Mouse (Mus musculus) forebrain, embryonic 15.5 days (tissue): Measurements from ENCODE around the gene Ak4. TPM values are rescaled to one million over a fixed set of nuclear protein-coding genes. Genes with fewer than 3 reads are reported as not detected.
A peak's percentile ranks its signal among the peaks of the same experiment; 100 is the strongest.
"Not testable (repeated sequence)": the region's sequence is repeated elsewhere in the genome, so short reads cannot be mapped to it uniquely, and the experiment has no call there.

ENCODE experiments used
- ATAC-seq: fragments of 200-750 bp; cut with Nextera tagmentation; replicated peaks from 2 replicates; pipeline ENCODE4 v1.8.0; 2017; ENCODE audit warnings: mild to moderate bottlenecking, moderate TSS enrichment, moderate library complexity
- H3K27ac ChIP-seq: fragments of 300-500 bp; sonication (generic); replicated peaks from 2 replicates; pipeline ENCODE4 v1.5.1; 2015; ENCODE audit warnings: mild to moderate bottlenecking, inconsistent platforms
- H3K27me3 ChIP-seq: fragments of 300-500 bp; sonication (generic); 2 replicates; pipeline ENCODE4 v1.6.1; 2015; ENCODE audit warnings: inconsistent platforms
- H3K36me3 ChIP-seq: fragments of 300-500 bp; sonication (generic); 2 replicates; pipeline ENCODE4 v1.6.1; 2015; ENCODE audit warnings: mild to moderate bottlenecking, inconsistent platforms
- H3K4me1 ChIP-seq: fragments of 300-500 bp; sonication (generic); 2 replicates; pipeline ENCODE4 v1.6.1; 2015; ENCODE audit warnings: inconsistent platforms
- H3K4me2 ChIP-seq: fragments of 300-500 bp; sonication (generic); replicated peaks from 2 replicates; pipeline ENCODE4 v1.6.1; 2015; ENCODE audit warnings: mild to moderate bottlenecking, inconsistent platforms
- H3K4me3 ChIP-seq: fragments of 300-500 bp; sonication (generic); 2 replicates; pipeline ENCODE4 v1.5.1; 2015; ENCODE audit warnings: mild to moderate bottlenecking, inconsistent platforms
- H3K9ac ChIP-seq: fragments of 300-500 bp; sonication (generic); replicated peaks from 2 replicates; pipeline ENCODE4 v1.6.1; 2015; ENCODE audit warnings: mild to moderate bottlenecking, inconsistent platforms
- H3K9me3 ChIP-seq: fragments of 300-500 bp; sonication (generic); 2 replicates; pipeline ENCODE4 v1.6.1; 2016; ENCODE audit warnings: inconsistent platforms
- WGBS: fragments of 180-500 bp; shearing (Covaris S2); methylation state at CpG from one replicate; pipeline ENCODE4 v1.1.7; 2015; ENCODE audit warnings: mixed read lengths; 5-methylcytosine and 5-hydroxymethylcytosine counted together
- polyA plus RNA-seq: library from polyadenylated mRNA; unstranded; fragments of >200 nt; fragmentation: Nextera tagmentation; extraction: Ambion mirVana; gene quantifications from 2 replicates; pipeline ENCODE4 v1.2.1, GENCODE M21; 2015

Gene Ak4
- 9.0 and 10.9 TPM in 2 replicates for polyA plus RNA-seq

DNA sequence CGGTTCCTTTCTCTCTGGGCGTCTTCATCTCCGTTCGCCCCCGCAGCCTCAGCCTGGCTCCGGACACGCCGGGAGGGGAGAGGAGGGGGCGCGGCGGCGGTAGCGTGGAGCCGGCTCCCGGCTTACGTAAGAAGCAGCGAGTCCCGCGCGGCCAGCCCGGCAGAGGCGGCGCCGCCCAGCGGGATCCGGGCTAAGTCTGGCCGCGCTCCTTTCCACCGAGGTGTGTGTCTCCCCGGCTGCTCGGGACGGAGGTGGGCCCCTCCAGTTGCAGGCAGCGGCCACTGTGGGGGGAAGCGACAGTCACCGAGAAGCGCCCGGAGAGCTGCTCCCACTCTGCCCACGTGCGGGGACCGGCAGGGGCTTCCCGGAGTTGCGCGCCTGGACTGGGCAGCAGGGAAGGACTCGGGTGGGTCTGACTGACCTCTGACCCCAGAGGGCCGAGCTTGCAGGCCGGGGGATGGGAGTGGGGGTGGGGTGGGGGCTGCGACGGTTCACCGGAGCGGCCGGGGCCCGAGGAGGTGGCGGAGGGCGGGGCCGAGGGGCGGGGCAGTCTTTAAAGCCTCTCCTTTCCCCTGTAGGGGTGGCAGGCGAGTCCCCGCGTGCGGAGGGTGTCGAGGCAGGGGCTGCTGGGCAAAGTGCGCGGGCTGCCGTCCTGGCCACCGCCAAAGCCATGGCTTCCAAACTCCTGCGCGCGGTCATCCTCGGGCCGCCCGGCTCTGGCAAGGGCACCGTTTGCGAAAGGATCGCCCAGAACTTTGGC lies at the start of gene Ak4:
Gene Ak4 (plus strand): TSS at position 127 of the 760 bp plus-strand sequence.
- Histone ChIP-seq H3K4me3 (peak within 1 kb of the TSS; percentile 73), H3K27ac (no peak within 1 kb of the TSS), H3K4me2 (peak within 1 kb of the TSS; percentile 95), H3K36me3 (no peaks in the 10 kb centered on the region), H3K4me1 (peaks cover 18% of the 10 kb centered on the region), H3K9ac (peak within 1 kb of the TSS; percentile 53), H3K9me3 (no peaks in the 10 kb centered on the region), H3K27me3 (no peaks in the 10 kb centered on the region)
- under 1% methylated on average over 62 of the region's 74 CpGs for WGBS
- peak; percentile 68 for ATAC-seq

DNA sequence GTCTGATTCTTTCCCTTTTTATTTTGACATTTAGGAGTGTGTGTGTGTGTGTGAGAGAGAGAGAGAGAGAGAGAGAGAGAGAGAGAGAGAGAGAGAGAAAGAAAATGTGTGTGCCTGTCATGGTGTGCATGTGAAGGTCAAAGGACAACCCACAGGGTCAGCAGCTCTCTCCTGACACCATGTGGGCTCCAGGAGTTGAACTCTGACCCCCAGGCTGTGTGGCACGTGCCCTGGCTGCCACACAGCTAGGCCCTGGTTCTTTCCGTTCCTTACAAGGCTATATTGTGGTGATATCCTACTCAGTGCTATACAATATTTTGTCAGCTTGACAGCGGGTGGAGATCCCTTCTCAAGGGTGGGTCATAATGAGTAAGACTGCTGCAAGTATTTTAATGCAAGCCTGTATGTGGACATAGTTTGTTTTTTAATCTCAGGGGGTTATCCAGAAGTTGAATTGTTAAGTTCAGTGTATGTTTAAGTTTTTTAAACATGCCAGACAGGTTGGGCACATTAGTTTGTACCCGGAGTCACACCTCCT lies 49.3 kb upstream of the Ak4 start:
- Histone ChIP-seq H3K36me3 (no peaks in the 10 kb centered on the region), H3K27me3 (no peaks in the 10 kb centered on the region), H3K4me3 (no peak overlapping the region), H3K9ac (no peak overlapping the region), H3K4me1 (no peaks in the 10 kb centered on the region), H3K9me3 (no peaks in the 10 kb centered on the region), H3K27ac (no peak overlapping the region), H3K4me2 (no peak overlapping the region)
- 71% methylated on average over 4 of the region's 4 CpGs for WGBS
- ATAC-seq, result no peak

GRCm38 (mm10) chr4:101372283-101372682 lies 46.8 kb upstream of the Ak4 start:
- Histone ChIP-seq H3K4me1 (no peaks in the 10 kb centered on the region), H3K27ac (no peak overlapping the region), H3K36me3 (no peaks in the 10 kb centered on the region), H3K9ac (no peak overlapping the region), H3K4me3 (no peak overlapping the region), H3K27me3 (no peaks in the 10 kb centered on the region), H3K4me2 (no peak overlapping the region), H3K9me3 (no peaks in the 10 kb centered on the region)
- no peak for ATAC-seq
- WGBS, result 70% methylated on average over 2 of the region's 2 CpGs

- Histone ChIP-seq H3K9ac (no peak overlapping the region), H3K27ac (no peak overlapping the region), H3K4me2 (no peak overlapping the region), H3K27me3 (no peaks in the 10 kb centered on the region), H3K36me3 (no peaks in the 10 kb centered on the region), H3K4me3 (no peak overlapping the region), H3K4me1 (no peaks in the 10 kb centered on the region), H3K9me3 (no peaks in the 10 kb centered on the region)
- 90% methylated on average over 6 of the region's 6 CpGs for WGBS
- ATAC-seq, result no peak
These were observed 46.3 kb upstream of the Ak4 start for GRCm38 (mm10) chr4:101372751-101373150.

DNA sequence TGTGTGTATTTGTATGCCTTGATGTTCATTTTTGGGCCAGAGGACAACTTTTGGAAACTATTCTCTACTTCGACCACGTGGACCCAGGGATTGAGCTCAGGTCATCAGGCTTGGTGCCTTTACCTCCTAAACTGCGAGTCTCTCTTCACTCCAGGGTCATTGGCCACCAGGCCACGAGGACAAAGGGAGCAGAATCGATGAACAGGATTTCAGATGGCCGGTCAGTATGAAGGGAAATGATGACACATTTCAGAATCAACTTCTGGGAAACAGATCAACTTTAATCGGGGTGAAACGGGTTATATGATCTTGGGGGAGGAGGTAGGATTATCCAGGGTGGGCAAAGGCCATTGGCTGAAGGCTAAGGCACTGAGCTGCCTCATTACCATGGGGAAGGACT lies 45.0 kb upstream of the Ak4 start:
- Histone ChIP-seq H3K9me3 (no peaks in the 10 kb centered on the region), H3K27me3 (no peaks in the 10 kb centered on the region), H3K4me1 (peaks cover 10% of the 10 kb centered on the region; the same call in 1 of the 2 replicates), H3K36me3 (no peaks in the 10 kb centered on the region), H3K27ac (no peak overlapping the region), H3K4me3 (no peak overlapping the region), H3K4me2 (no peak overlapping the region), H3K9ac (no peak overlapping the region)
- no peak for ATAC-seq
- WGBS, result 81% methylated on average over 8 of the region's 8 CpGs

DNA sequence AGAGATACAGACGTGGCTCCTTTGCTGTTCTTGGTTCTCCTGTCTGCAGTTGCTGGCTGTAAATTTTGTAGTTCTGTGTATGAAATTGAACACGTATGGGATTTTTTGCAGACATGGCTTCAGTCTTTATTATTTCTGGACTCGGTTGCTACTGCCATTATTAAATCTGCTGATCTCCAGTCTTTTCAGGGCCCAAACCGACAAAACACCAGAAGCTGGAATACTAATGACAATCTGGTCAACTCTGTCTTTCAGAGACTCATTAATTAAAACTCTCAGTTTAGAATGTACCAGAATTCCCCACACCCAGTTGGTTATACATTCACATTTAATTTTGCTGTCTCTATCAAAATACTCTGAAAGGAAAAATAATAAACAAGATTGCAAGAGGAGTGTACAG lies 42.2 kb upstream of the Ak4 start:
- Histone ChIP-seq H3K4me1 (peaks cover 10% of the 10 kb centered on the region; the same call in 1 of the 2 replicates), H3K4me3 (no peak overlapping the region), H3K9me3 (no peaks in the 10 kb centered on the region), H3K4me2 (no peak overlapping the region), H3K27ac (peak overlapping the region; percentile 62), H3K27me3 (no peaks in the 10 kb centered on the region), H3K9ac (no peak overlapping the region), H3K36me3 (no peaks in the 10 kb centered on the region)
- WGBS, result 52% methylated on average over 4 of the region's 4 CpGs
- ATAC-seq, result no peak

DNA sequence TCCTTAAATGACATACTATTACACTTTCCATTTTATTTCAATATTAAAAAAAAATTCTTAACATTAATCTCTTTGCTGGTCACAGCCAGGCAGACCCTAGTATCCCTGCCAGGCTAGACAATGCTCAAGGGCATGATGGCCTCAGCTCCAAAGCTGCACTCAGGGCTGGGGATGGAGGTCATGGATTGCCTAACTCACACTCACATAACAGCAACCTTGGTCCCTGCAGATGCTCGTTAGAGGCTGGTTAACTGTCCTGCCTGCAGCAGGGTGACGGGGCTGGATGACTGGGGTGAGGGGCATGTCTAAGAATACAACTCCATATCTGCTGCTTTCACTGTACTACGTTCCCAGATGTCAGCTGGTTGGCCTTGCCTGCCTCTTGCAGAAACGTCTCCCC lies 40.8 kb upstream of the Ak4 start:
- Histone ChIP-seq H3K27me3 (no peaks in the 10 kb centered on the region), H3K9me3 (no peaks in the 10 kb centered on the region), H3K4me3 (no peak overlapping the region), H3K27ac (no peak overlapping the region), H3K4me1 (peaks cover 10% of the 10 kb centered on the region; the same call in 1 of the 2 replicates), H3K36me3 (no peaks in the 10 kb centered on the region), H3K4me2 (no peak overlapping the region), H3K9ac (no peak overlapping the region)
- 57% methylated on average over 4 of the region's 4 CpGs for WGBS
- ATAC-seq, result no peak

- ATAC-seq, result no peak
- Histone ChIP-seq H3K36me3 (no peaks in the 10 kb centered on the region), H3K9me3 (no peaks in the 10 kb centered on the region), H3K27me3 (no peaks in the 10 kb centered on the region), H3K4me1 (peaks cover 10% of the 10 kb centered on the region; the same call in 1 of the 2 replicates), H3K4me3 (no peak overlapping the region), H3K9ac (no peak overlapping the region), H3K4me2 (no peak overlapping the region), H3K27ac (no peak overlapping the region)
- 73% methylated on average over 4 of the region's 4 CpGs for WGBS
These were observed 40.3 kb upstream of the Ak4 start for GRCm38 (mm10) chr4:101378778-101379177.

- Histone ChIP-seq H3K4me1 (no peaks in the 10 kb centered on the region), H3K36me3 (no peaks in the 10 kb centered on the region), H3K9me3 (no peaks in the 10 kb centered on the region), H3K4me2 (no peak overlapping the region), H3K9ac (no peak overlapping the region), H3K27ac (no peak overlapping the region), H3K27me3 (no peaks in the 10 kb centered on the region), H3K4me3 (no peak overlapping the region)
- no peak for ATAC-seq
- WGBS, result 61% methylated on average over 2 of the region's 2 CpGs
These were observed 34.1 kb upstream of the Ak4 start for GRCm38 (mm10) chr4:101385002-101385401.

DNA sequence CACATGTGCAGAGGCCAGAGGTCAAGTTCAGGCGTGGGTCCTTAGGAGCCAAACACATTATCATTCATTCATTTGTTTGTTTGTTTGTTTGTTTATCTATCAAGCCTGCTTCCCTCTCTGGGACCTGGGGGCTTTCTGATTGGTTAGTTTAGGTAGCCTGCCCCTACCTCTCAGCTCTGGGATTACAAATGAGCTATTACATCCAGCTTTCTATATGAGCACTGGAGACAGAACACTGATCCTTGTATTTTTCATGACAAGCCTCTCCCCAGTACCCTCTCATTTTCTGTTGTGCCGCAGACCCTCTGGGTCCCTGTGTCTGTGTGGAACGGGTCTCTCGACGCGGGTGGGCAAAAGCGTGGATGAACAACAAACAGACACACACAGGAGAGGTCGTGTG lies 30.8 kb upstream of the Ak4 start:
- H3K4me3 ChIP-seq, result no peak overlapping the region
- WGBS, result 86% methylated on average over 8 of the region's 8 CpGs
- no peak for ATAC-seq
- no peaks in the 10 kb centered on the region for H3K36me3 ChIP-seq
- no peak overlapping the region for H3K9ac ChIP-seq
- no peaks in the 10 kb centered on the region for H3K27me3 ChIP-seq
- H3K9me3 ChIP-seq, result no peaks in the 10 kb centered on the region
- H3K27ac ChIP-seq, result no peak overlapping the region
- H3K4me2 ChIP-seq, result no peak overlapping the region
- H3K4me1 ChIP-seq, result no peaks in the 10 kb centered on the region

DNA sequence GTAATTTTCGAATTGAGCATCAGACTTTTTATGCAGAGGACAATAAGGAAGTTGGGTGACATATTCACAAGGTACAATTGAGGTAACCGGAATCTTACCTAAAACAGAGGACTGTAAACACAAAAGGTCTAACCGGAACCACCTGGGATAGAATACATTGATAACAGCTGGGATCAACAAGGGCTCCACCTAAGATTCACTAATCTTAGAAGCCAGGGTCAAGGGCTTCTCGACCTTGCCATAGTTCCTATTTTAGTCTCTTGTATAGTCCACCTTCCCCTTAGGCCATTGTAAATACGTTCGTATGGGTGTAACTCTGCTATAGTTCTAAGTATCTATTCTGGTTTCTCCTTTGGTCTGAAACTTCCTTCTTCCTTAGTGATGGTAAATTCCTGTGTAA lies 30.4 kb upstream of the Ak4 start:
- not testable (repeated sequence) for H3K9ac ChIP-seq, H3K4me2 ChIP-seq, H3K9me3 ChIP-seq, H3K27ac ChIP-seq, ATAC-seq, H3K27me3 ChIP-seq, H3K36me3 ChIP-seq, H3K4me1 ChIP-seq, H3K4me3 ChIP-seq
- 80% methylated on average over 6 of the region's 6 CpGs for WGBS

DNA sequence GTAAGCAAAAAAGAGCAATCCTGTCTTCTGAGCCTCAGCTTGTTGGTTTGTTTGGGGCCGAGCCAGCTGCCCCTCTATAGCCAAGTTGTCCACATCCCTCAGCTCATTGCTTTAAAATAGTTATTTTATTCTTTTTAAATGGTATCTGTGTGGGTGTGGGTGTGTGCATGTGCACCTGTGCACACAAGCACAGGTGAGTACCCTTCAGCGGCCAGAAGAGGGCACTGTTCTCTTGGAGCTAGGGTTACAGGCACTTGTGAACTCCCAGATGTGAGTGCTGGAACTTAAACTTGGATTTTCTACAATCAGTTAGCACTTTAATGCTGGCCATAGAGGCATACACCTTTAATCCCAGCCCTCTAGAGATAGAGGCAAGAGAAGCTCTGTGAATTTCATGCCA lies 26.8 kb upstream of the Ak4 start:
- H3K27ac ChIP-seq, result no peak overlapping the region
- 53% methylated on average over 2 of the region's 2 CpGs for WGBS
- H3K27me3 ChIP-seq, result no peaks in the 10 kb centered on the region
- no peak overlapping the region for H3K4me3 ChIP-seq
- H3K4me2 ChIP-seq, result no peak overlapping the region
- no peaks in the 10 kb centered on the region for H3K4me1 ChIP-seq
- ATAC-seq, result no peak
- no peaks in the 10 kb centered on the region for H3K36me3 ChIP-seq
- H3K9me3 ChIP-seq, result no peaks in the 10 kb centered on the region
- no peak overlapping the region for H3K9ac ChIP-seq

- H3K9ac ChIP-seq, result no peak overlapping the region
- H3K27me3 ChIP-seq, result no peaks in the 10 kb centered on the region
- no peaks in the 10 kb centered on the region for H3K4me1 ChIP-seq
- no peak overlapping the region for H3K4me2 ChIP-seq
- no peak overlapping the region for H3K4me3 ChIP-seq
- no peaks in the 10 kb centered on the region for H3K9me3 ChIP-seq
- ATAC-seq, result no peak
- H3K27ac ChIP-seq, result no peak overlapping the region
- WGBS, result 82% methylated on average over 5 of the region's 5 CpGs
- no peaks in the 10 kb centered on the region for H3K36me3 ChIP-seq
These were observed 25.8 kb upstream of the Ak4 start for GRCm38 (mm10) chr4:101393292-101393711.
